ENCODE assay signal across 8 mouse cellular contexts in the genomic region with DNA sequence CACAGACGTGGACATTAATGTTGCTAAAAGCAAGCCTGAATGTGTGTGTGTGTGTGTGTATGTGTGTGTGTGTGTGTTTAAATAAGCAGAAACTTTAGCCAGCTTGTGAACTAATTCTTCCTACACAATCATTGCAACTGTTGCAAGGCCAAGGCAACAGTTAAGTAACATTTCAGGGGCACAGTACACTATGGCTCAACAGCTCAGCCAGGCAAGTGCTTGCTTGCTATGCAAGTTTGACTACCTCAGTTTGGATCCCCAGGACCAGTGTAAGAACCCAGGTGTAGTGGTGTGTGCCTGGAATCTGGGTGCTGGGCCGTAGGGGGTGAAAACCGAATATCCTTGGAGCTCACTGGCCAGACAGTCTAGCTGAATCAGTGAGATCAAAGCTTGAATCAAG. TPM values are rescaled to one million over a fixed set of nuclear protein-coding genes. Genes with fewer than 3 reads are reported as not detected.
A peak's percentile ranks its signal among the peaks of the same experiment; 100 is the strongest.
DNase-seq lines count a peak whose midpoint lies in the region; ATAC-seq lines count a peak whose summit lies in the region.

No protein-coding gene starts in this region.

- H3K27me3 ChIP-seq in forebrain, embryonic 13.5 days = no peaks in the 10 kb centered on the region
- H3K27me3 ChIP-seq in limb, embryonic 15.5 days = no peaks in the 10 kb centered on the region
- H3K27me3 ChIP-seq in stomach, embryonic 16.5 days (ENCODE audit: control insufficient read depth, insufficient read depth, low read length) = no peaks in the 10 kb centered on the region

- H3K4me1 ChIP-seq in forebrain, embryonic 13.5 days = peaks cover 49% of the 10 kb centered on the region
- H3K4me1 ChIP-seq in limb, embryonic 15.5 days = peaks cover 33% of the 10 kb centered on the region
- H3K4me1 ChIP-seq in stomach, embryonic 16.5 days (ENCODE audit: control insufficient read depth, insufficient read depth, low read length) = peaks cover 32% of the 10 kb centered on the region

- H3K4me3 ChIP-seq in forebrain, embryonic 13.5 days = peak overlapping the region; percentile 78
- H3K4me3 ChIP-seq in limb, embryonic 15.5 days = peak overlapping the region; percentile 81
- H3K4me3 ChIP-seq in stomach, embryonic 16.5 days (replicated peaks; ENCODE audit: low read length) = peak overlapping the region; percentile 89

- no peaks in the 10 kb centered on the region for H3K9me3 ChIP-seq in forebrain, embryonic 13.5 days (replicated peaks)
- no peaks in the 10 kb centered on the region for H3K9me3 ChIP-seq in limb, embryonic 15.5 days
- no peaks in the 10 kb centered on the region for H3K9me3 ChIP-seq in stomach, embryonic 16.5 days (replicated peaks; ENCODE audit: control insufficient read depth, low read length)

- 63% methylated on average over 3 of the region's 3 CpGs for WGBS in forebrain, embryonic 13.5 days
- WGBS in limb, embryonic 15.5 days = 50% methylated on average over 3 of the region's 3 CpGs
- WGBS in stomach, embryonic 16.5 days = 51% methylated on average over 3 of the region's 3 CpGs

- peak overlapping the region; percentile 84 for H3K9ac ChIP-seq in forebrain, embryonic 13.5 days
- no peak overlapping the region for H3K9ac ChIP-seq in limb, embryonic 15.5 days
- peak overlapping the region; percentile 63; the same call in 1 of the 2 replicates for H3K9ac ChIP-seq in stomach, embryonic 16.5 days (ENCODE audit: low read length)

- no peak overlapping the region for H3K27ac ChIP-seq in forebrain, embryonic 13.5 days
- no peak overlapping the region for H3K27ac ChIP-seq in limb, embryonic 15.5 days
- H3K27ac ChIP-seq in stomach, embryonic 16.5 days (ENCODE audit: low read length) = peak overlapping the region; percentile 33; the same call in 1 of the 2 replicates

- peak overlapping the region; percentile 81 for H3K4me2 ChIP-seq in forebrain, embryonic 13.5 days
- peak overlapping the region; percentile 66 for H3K4me2 ChIP-seq in limb, embryonic 15.5 days
- peak overlapping the region; percentile 86 for H3K4me2 ChIP-seq in stomach, embryonic 16.5 days (ENCODE audit: low read depth, low read length)

- ATAC-seq in forebrain, embryonic 13.5 days = no peak
- ATAC-seq in limb, embryonic 15.5 days (ENCODE audit: insufficient number of reproducible peaks, low FRiP score, low TSS enrichment, low read depth) = no peak
- ATAC-seq in stomach, embryonic 16.5 days (ENCODE audit: insufficient read depth, low FRiP score) = no peak
- no peak for ATAC-seq in megakaryocyte-erythroid progenitor cell, adult 5-6 weeks (replicated peaks; ENCODE audit: low FRiP score, low TSS enrichment, poor library complexity, severe bottlenecking)

- H3K36me3 ChIP-seq in forebrain, embryonic 13.5 days (ENCODE audit: poor library complexity, severe bottlenecking) = no peaks in the 10 kb centered on the region
- no peaks in the 10 kb centered on the region for H3K36me3 ChIP-seq in limb, embryonic 15.5 days
- H3K36me3 ChIP-seq in stomach, embryonic 16.5 days (ENCODE audit: control insufficient read depth, insufficient read depth, low read length) = no peaks in the 10 kb centered on the region

- DNase-seq in urinary bladder, adult 2 months (ENCODE audit: low spot score) = peak; percentile 22
- no peak for DNase-seq in urinary bladder, postnatal 10 days (ENCODE audit: low spot score)
- no peak for DNase-seq in B cell, adult 2 months
- DNase-seq in layer of hippocampus, adult 9-10 months (ENCODE audit: low spot score) = no peak

RNA-seq across cellular contexts. Expression of a gene that starts 2.6 kb away (rescaled TPM):
- polyA plus RNA-seq in urinary bladder, adult 2 months (2012; rRNA removed) = 74.6 and 89.9 TPM in 2 replicates
- 38.5 and 39.6 TPM in 2 replicates for polyA plus RNA-seq in forebrain, embryonic 13.5 days (2015; fragmentation: Nextera tagmentation; extraction: Ambion mirVana)
- polyA plus RNA-seq in limb, embryonic 15.5 days (2015; fragmentation: Nextera tagmentation; extraction: Ambion mirVana) = 62.0 and 62.8 TPM in 2 replicates
- 70.0 and 77.6 TPM in 2 replicates for polyA plus RNA-seq in stomach, embryonic 16.5 days (2015; fragmentation: Nextera tagmentation; extraction: Ambion mirVana)
- 35.9 and 65.4 TPM in 2 replicates for total RNA-seq in megakaryocyte-erythroid progenitor cell, adult 5-6 weeks (2014; fragmentation: Nextera tagmentation)
- total RNA-seq in megakaryocyte-erythroid progenitor cell, adult 5-6 weeks (2017) = 39.5 and 47.3 TPM in 2 replicates
